Mouse (Mus musculus) kidney, postnatal 4 days (tissue): ENCODE results near the gene Nudt5.

Experiments used
- DNase-seq, 2 experiments: peaks; one replicate each; pipeline ENCODE4 v3.0.0; 2021; ENCODE audit warnings: mixed read lengths in 2 of 2

Gene Nudt5

GRCm38 (mm10) chr2:5844873-5845631 lies at the start of gene Nudt5, which contains the start of gene Cdc123:
Nudt5 (plus strand) TSS chr2:5845019.
Cdc123 (minus strand) TSS chr2:5845164.
- peak; percentile 88 to 94 for DNase-seq

- no peak for DNase-seq
These were observed 46.8 kb upstream of the Nudt5 start for GRCm38 (mm10) chr2:5797816-5798672.

DNA sequence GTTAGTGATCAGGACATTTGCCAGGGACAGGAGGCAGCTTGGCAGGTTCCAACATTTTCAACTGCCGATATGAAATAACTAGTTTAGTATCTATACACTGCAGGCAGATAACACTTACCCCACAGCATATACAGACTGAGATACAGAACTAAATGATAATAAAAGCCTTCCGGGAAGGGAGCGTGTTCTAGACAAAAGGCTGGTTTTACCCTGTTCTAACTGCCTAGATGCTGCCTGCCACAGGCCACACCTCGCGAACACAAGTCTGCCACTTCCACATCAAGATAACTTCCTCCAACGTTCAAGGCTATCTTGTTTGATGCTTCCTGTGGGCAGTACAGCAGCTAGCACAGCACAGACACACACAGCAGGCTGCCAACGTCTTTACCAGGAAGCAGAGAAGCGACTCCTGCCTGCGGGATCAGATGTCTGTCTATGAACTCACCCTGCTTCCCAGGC lies 43.6 kb upstream of the Nudt5 start:
- no peak for DNase-seq

- no peak for DNase-seq
These were observed 42.8 kb upstream of the Nudt5 start for GRCm38 (mm10) chr2:5801927-5802590.

DNA sequence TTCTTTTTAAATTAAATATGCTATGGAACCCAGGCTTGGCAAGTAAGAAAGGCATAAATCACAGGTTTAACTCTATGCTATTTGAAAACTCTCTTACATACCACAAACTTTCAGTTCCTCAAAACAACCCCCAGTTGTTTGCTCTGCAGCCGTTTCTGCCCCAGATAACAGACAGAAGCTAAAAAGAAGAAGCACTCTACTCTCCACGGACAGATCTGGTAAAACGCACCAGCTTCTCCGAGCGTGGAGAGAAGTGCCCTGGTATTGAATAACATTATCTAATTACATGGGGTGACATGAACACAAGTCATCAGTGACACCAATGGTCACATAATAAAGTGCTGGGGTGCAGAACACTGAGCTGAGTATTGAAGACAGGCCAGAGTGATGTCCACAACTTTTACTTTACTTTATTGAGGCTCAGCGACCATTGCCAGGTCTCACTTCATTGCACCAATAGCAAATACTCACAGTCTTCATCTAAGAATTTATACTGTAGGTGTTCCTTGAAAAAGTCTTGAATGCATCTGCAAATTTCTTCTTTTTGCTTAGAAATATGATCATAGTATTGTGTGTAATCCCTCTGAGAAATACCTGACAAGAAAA lies 40.3 kb upstream of the Nudt5 start:
- no peak for DNase-seq

- DNase-seq = no peak
These were observed 39.6 kb upstream of the Nudt5 start for GRCm38 (mm10) chr2:5805228-5805627.

- DNase-seq = peak; percentile 32 to 41
These were observed 38.6 kb upstream of the Nudt5 start for GRCm38 (mm10) chr2:5806201-5806600.

DNA sequence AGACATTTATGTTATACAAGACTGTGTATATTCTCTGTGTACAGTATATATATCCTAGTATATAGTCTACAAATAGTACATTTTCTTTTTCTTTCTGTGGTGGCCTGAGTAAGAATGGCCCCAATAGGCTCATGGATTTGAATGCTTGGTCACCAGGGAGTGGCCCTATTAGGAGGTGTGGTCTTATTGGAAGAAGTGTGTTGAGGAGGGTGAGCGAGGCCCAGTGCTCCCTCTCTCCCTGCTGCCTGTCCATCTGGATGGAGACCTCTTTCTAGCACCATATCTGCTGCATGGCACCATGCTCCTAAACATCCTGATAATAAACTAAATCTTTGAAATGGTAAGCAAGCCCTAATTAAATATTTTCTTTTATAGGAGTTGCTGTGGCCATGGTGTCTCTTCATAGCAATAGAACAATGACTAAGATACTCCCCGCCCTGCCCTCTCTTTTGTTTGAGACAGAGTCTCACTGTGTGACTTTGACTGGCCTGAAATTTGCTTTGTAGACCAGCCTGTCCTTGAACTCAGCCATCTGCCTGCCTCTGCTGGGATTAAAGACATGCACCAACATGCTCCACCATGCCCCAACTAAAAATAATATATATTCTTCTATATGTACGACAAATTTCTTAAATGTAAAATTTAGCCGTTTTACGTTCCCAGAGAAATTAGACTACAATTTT lies 34.6 kb upstream of the Nudt5 start:
- no peak for DNase-seq

GRCm38 (mm10) chr2:5811235-5811782 lies 33.5 kb upstream of the Nudt5 start:
- DNase-seq = no peak

GRCm38 (mm10) chr2:5821264-5821663 lies 23.6 kb upstream of the Nudt5 start:
- no peak for DNase-seq

GRCm38 (mm10) chr2:5822449-5822848 lies 22.4 kb upstream of the Nudt5 start:
- no peak for DNase-seq

DNA sequence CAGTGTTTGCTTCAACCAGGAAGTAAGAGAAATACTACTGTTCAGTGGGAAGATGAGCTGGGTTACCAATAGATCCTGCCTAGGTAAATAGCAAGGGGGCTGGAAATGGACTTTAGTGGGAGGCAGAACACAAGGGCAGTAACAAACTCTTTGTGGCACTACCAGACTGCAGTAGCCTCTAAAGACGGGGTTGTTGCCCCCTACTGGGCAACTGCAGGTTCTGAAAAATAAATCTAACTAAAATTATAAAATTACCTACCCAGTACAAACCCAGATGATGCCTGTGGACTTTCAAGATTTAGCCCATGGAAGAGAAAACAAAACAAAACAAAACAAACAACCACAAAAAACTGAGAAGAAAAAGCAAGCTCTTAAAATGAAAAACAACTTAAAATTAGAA lies 20.6 kb upstream of the Nudt5 start:
- no peak for DNase-seq

GRCm38 (mm10) chr2:5824685-5825084 lies 20.1 kb upstream of the Nudt5 start:
- no peak for DNase-seq

DNA sequence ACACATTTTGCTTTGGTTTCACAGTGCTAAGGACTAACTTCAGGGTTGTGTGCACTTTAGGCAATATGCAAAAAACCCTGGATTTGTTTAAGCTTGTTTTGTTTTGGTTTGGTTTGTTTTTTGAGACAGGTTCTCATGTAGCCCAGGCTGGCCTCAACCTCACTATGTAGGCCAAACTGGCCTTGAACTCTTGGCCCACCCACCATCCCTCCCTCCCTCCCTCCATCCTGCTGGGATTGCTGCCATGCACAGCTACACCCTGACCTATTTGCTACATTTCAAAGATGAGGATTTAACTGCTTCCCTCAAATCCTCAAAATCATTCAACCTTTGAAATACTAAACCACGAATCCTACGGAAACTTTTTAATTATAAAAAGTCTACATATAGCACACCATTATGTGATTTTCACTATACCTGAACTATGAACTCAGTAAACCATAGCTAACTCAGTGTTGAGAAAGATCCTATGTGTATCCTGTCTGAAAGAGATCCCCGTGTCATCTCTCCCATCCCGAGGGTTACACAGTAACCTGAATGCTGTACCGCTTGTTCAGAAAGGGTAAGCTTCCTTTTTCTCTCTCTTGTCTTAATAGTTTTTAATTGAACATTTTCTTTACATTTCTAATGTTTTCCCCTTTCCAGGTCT lies 19.4 kb upstream of the Nudt5 start:
- no peak for DNase-seq

- DNase-seq = no peak
These were observed 4.0 kb upstream of the Nudt5 start for GRCm38 (mm10) chr2:5840815-5841214.

DNA sequence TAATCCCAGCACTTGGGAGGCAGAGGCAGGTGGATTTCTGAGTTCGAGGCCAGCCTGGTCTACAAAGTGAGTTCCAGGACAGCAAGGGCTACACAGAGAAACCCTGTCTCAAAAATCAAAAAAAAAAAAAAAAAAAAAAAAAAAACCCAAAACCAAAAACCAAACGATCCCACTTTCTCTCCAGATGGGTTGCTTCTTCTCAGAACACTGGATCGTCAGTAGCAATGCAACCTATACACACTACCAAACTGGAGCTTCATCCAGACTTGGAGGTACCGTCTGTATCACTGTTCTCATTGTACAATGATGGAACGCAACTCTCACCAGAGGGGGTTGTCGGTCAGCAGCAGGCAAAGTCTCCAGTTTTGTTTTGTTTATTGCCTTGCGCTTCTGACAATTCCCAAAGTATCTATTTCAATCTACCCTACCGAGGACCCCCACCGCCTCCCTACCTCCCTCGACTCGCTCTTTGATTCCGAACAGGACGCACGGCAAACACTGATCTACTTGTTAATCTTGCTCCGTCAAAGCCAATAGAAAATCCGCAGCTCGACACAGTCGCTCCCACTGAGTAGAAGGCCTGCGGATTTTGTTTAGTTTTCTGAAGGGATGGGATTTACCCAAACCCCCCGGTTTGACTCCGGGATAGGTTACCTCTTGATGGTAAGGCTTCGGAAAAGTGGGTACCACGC lies 492 bp upstream of the Nudt5 start:
- DNase-seq = no peak

DNA sequence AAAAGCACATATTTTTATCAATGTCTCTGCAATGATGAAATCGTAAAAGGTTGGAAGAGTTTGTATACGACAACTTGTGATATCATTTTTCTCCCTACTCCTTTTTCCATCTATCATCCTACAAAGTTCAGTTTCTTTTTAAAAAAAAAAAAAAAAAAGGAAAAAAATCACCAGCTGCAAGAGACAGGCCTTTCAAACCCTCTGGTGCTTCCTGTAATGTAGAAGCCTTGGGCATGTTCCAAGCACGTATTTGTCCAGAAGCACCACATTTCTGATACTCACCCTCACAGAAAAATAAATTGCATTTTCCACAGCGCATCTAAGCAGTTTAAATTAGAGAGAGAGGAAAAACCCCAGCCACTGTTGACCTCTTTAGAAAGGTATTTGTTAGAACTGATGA lies 1.0 kb downstream of the Nudt5 start:
- no peak for DNase-seq

DNA sequence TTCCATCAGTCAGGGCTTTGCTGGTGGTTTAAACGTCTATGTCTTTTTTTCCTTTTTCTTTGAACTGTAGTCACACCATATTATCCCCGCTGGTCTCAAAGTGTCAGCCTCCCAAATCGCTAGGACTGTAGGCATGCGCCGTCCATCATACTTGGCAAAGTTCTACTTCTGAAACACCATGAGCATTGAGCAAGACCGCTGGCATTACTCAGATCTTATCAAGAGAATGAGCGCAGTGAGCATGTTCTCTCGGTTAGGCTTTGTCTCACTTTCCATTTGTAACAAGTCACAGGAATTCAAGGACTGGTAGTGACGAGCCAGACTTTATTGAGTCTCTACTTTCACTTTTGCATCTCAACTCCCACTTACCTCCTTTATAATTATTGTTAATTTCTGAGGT lies 6.3 kb downstream of the Nudt5 start:
- DNase-seq = no peak

DNA sequence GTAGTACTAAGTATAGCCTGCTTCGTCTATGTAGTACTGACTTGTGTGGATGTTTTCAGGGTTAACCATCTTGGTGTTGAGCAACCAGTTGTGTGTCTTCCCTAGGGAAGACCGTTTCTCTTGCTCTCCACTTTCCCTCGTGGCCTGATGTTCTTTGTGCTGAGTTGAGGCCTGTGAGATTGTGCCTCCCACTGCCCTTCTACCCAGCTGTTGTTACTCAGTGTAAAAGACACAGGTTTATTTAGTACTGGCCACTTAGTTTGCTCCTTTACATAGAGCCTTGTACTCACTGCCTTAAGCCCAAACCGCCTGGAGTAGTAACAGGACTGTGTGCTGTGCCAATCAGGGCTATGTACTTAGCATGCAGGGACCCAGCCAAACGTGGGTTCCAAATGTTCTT lies 7.0 kb downstream of the Nudt5 start:
- DNase-seq = no peak

- DNase-seq = no peak
These were observed 18.0 kb downstream of the Nudt5 start, which contains the start of gene Gm13199 for GRCm38 (mm10) chr2:5862834-5863233. Gm13199 (minus strand) TSS chr2:5862934.

GRCm38 (mm10) chr2:5867681-5868080 lies 22.9 kb downstream of the Nudt5 start:
- DNase-seq = no peak
